Mouse (Mus musculus) monocyte, adult 5-6 weeks (primary cell): ENCODE data around the gene Clec4n. TPM values are rescaled to one million over a fixed set of nuclear protein-coding genes. Genes with fewer than 3 reads are reported as not detected.
"Not testable (repeated sequence)": the region's sequence is repeated elsewhere in the genome, so short reads cannot be mapped to it uniquely, and the experiment has no call there.

Experiments
- ATAC-seq: fragments of 153-309, 156-312 bp; replicated peaks from 2 replicates; pipeline ENCODE4 v1.8.0; 2017; ENCODE audit warnings: mild to moderate bottlenecking; ENCODE audit not compliant: low TSS enrichment, insufficient number of reproducible peaks, severe bottlenecking, poor library complexity, low FRiP score
- total RNA-seq: library from RNA; stranded (forward); fragments of 200-1000, 200-491, 200-594 nt; gene quantifications from 3 replicates; pipeline ENCODE4 v1.2.3, GENCODE M21; 2017

The Clec4n gene
- total RNA-seq, 1 experiment from 2014 or later, result 17.4 TPM

- no peak for ATAC-seq
These were observed 56.7 kb downstream of the Clec4n start for GRCm38 (mm10) chr6:123286311-123286710.

- 0 out of 2 replicates have a peak, but pooled peaks have one; percentile 34 for ATAC-seq
These were observed 59.3 kb downstream of the Clec4n start for GRCm38 (mm10) chr6:123288931-123289330.

- ATAC-seq, result peak; percentile 91
These were observed 60.1 kb downstream of the Clec4n start, which contains the start of gene Clec4e for GRCm38 (mm10) chr6:123289753-123290152. Clec4e (minus strand) TSS chr6:123289870.

- no peak for ATAC-seq
These were observed 63.2 kb downstream of the Clec4n start for GRCm38 (mm10) chr6:123292751-123293400.

GRCm38 (mm10) chr6:123293509-123293908, 63.9 kb downstream of the Clec4n start:
- not testable (repeated sequence) for ATAC-seq

Other genes starting within 250 kb of the Clec4n start
- gene Clec4a4, start 239.5 kb upstream of the Clec4n start, total RNA-seq, result 7.0 to 13.7 TPM (median 11.1 TPM) in 3 replicates
- gene Clec4b1, start 179.9 kb upstream of the Clec4n start, total RNA-seq, result 9.1 to 25.6 TPM (median 14.4 TPM) in 3 replicates
- gene Clec4a2, start 123.4 kb upstream of the Clec4n start, total RNA-seq, result 5.6 to 19.5 TPM (median 16.4 TPM) in 3 replicates
- not detected in 3 replicates for gene Clec4b2, start 57.0 kb upstream of the Clec4n start, total RNA-seq
- 8.2 to 19.0 TPM (median 15.1 TPM) in 3 replicates for gene Clec4d, start 32.3 kb downstream of the Clec4n start, total RNA-seq
- gene Clec4e, start 60.0 kb downstream of the Clec4n start, total RNA-seq, result 87.3 to 131 TPM (median 125 TPM) in 3 replicates
- gene Vmn2r19, start 78.5 kb downstream of the Clec4n start, total RNA-seq, result not detected in 3 replicates
- 0.11 TPM in 1 of 3 replicates, not detected in the others for gene Vmn2r20, start 188.3 kb downstream of the Clec4n start, total RNA-seq